Mouse (Mus musculus) mature B cell (primary cell): ENCODE results near the gene Mcm2.

Experiments used
- in situ Hi-C: fragments of 300-500 bp; cut with MboI; formaldehyde crosslinking; loops from 2 replicates; pipeline ENCODE4 v1.14.3; 2019

Mcm2 gene

GRCm38 (mm10) chr6:88898534-88899048, at the start of gene Mcm2:
Gene Mcm2, minus strand, starts transcription at chr6:88898780.
- in situ Hi-C loops, result no loop called here

- in situ Hi-C loops, result no loop called here
Measured at GRCm38 (mm10) chr6:88947771-88948170, 49.2 kb upstream of the Mcm2 start.

GRCm38 (mm10) chr6:88946442-88946841, 47.9 kb upstream of the Mcm2 start:
- in situ Hi-C loops, result no loop called here

DNA sequence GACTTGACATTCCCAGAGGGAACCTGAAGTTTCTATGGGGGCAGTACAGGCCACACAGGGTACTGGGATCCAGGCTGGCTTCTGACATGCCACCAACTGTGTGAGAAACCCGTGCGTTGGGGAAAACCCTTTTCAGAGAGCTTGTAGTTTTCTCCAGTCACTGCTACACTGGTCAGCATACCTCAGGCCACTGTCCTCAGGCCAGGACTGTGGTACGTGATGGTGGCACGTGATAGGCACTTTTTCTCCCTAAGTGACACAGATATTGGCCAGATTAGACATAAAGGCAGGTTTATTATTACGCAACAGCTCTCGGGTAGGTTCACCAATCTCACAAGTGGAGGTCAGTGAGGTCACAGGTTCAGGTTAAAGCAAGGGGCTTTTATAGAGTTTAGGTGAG, 45.1 kb upstream of the Mcm2 start:
- in situ Hi-C loops, result no loop called here

DNA sequence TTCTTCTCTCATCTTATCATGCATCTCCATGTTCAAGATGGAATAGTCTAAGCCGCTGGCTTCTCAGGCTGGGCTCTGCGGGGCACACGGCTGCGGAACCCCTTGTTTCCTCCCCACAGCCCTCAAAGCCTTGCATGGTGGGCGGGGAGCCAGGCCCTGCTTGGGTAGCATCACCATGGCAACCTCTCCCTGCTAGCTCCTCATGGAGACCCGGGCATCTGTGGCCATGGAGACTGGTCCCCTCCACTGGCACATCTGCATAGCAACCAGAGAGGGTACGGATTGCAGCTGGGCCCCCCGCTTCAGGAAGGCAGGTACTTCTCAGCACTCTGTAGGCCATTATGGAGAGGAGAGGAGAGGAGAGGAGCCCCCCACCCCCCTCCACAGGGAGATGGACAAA, 44.0 kb upstream of the Mcm2 start:
- in situ Hi-C loops, result no loop called here

GRCm38 (mm10) chr6:88941628-88942027, 43.0 kb upstream of the Mcm2 start:
- in situ Hi-C loops, result no loop called here

DNA sequence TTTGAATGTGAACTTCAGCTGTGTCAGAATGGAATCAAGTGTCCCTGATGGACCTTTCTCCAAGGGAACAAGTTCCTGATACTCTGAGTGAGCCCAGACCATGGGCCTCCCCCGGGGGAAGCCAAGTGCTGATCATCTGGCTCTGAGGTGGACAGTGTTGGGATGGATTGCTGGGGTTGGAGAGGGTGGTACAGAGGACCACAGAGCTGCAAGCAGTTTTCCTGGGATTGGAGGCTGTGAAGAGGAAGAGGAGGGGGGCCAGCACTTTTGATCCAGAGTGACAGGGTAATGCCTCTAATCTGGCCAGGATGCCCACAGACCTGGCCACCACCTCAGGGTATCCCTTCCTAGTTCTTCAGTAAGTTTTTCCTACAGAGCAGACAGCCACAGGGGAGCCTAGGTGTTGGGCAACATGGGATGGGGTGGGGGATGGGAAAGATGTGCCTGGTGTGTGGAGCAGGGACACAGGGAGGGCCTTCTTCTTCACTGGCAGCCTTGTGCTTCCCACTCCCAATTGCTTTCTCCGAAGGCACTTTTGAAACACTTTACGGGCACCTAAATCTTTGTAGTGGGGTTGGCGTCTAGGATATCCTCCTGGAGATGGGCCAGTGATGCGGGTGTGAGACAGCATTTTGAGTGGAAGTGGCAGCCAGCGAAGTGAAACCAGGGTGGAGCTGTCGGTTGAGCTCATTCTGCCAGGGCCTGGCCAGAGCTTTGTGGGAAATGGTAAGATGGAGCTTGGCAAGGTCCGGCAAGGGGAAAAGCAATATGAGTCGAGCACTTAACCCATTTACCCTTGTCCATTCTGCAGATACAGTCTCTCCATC, 41.7 kb upstream of the Mcm2 start:
- in situ Hi-C loops, result no loop called here

DNA sequence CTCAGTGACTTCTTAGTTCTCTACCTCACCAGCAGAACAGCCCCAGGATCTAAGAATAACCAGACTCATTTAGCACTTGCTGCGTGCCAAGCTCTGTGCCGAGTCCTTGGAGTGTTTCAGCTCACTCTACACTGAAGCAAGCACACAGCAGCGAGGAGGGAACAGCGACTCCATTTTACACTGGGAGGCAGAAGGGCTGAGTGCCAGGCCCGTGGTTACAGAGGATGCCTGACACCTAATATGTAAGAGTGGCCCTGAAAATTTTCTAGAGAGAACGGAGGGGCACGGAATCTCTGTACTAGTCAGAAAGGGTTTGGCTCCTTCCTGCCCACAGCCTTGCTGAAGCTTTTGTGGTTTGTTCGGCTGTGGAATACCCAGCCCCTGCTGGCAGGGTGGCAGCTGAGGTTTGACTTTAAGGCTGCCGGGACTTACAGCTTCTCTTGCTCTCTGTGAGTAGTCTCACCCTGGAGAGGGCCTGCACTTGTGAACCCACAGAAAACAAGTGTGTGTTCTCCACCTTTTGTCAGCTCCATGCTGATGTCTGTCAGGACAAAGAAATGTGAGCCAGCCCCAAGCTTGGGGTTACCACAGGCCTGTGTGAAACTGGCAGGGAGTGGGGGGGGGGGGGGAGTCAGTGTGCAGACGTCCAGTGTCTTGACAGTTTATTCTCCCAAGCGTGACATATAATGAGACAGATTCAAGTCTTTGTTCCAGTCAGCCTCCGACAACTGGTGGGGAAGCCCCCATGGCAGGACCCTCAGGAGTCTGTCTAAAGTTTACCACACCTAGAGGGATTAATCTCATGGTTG, 40.9 kb upstream of the Mcm2 start:
- in situ Hi-C loops, result loop anchor here (10.0 kb wide), 1 partner anchor 615 kb away; no protein-coding TSS in a partner anchor

GRCm38 (mm10) chr6:88938664-88939055, 40.1 kb upstream of the Mcm2 start:
- in situ Hi-C loops, result loop anchor here (10.0 kb wide), 1 partner anchor 616 kb away; no protein-coding TSS in a partner anchor

- in situ Hi-C loops, result loop anchor here (10.0 kb wide), 1 partner anchor 617 kb away; no protein-coding TSS in a partner anchor
Measured at GRCm38 (mm10) chr6:88937971-88938663, 39.5 kb upstream of the Mcm2 start.

DNA sequence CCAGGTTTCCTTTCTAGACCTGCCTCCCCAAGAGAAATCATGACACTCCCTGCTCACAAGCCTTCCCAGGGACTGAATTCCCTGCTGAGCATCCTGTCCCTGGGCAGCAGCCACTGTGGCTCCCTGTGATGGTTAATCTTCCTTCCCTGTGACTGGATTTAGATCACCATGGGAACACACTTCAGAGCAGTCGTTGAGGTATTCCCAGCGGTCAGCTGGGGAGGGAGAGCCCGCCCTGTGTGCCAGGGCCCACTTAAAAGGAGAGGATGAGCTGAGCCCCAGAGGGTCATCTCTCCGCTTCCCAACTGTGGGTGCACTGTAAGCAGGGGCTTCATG, 38.6 kb upstream of the Mcm2 start:
- in situ Hi-C loops, result loop anchor here (10.0 kb wide), 1 partner anchor 618 kb away; no protein-coding TSS in a partner anchor

DNA sequence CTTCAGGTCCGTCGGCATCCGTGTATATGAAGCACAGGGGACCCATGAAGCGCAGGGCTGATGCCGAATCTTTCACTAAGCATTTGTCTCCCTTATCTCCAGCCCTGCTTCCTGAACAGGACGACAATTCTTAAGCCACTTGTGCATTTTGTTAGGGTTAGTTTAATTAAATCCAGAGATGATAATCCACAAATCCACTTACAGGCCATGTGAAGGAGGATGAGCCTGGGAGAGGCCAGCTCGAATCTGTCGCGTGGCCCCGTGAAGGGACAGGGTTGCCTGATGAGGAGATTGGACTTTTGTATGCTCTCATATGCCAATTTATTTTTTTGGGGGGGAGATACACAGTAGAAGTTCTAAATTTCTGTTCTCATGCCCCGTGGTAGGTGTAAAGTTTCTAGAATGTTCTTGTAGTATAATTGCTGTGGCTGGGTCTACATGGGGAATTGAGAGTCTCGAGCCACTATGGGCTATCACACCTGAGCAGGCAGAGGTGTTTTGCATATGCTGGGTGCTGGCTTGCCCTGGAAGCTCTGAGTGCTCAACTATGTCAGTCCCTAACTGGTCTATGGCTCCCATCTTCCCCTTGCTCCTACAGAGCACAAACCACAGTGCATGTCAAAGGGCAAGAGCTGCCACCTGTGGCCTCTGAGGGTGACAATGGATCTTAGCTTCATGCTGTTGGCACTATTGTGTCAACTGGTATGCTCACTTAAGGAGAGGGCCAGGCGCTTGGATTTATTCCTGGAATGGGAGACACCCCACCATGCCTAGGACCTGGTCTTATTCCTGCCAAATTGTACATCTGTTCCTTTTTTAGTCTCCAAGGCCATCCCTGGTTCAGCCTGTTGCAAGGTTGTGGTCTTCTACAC, 38.0 kb upstream of the Mcm2 start:
- in situ Hi-C loops, result loop anchor here (10.0 kb wide), 1 partner anchor 618 kb away; no protein-coding TSS in a partner anchor

DNA sequence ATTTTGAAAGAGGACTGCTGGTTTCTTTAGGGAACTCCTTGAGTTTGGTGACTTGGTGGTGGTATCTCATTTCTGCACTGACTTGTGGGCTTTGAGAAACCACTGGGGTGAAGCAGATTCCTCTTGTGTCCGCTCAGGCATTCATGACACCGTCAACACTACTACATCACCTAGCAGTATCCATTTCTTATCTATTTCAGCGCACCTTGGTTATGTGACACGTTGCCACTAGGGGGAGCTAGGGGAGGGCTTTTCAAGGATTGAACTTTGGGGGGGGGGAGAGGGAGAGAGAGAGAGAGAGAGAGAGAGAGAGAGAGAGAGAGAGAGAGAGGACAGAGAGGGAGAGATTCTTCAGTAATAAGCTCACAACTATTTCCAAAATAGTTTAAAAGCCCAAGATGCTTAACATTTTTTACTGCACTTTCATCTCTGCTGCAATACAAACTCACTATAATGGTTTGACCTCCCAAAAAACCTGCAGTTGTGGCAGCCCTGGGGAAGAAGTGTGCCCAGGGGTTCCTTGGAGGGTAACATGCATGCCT, 37.2 kb upstream of the Mcm2 start:
- in situ Hi-C loops, result loop anchor here (10.0 kb wide), 1 partner anchor 619 kb away; no protein-coding TSS in a partner anchor

DNA sequence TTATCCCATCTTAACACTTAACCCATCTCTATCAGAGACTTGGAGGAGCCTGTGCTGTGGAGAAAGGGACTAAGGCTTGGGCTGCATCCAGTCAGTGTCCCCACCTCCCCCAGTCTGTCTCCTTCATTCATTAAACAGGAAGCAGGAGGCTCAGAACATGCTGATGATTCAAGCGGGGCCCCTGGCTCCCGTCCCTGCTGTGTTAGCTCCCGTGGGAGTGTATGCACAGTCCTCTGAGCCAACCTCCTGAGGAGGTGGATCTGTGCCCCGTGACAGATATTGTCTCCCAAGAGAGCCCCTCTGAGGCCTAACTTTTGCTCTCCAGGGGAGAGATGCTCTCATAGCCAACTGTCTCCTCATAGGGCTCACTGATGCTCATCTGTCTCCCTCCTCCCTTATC, 36.2 kb upstream of the Mcm2 start:
- in situ Hi-C loops, result loop anchor here (10.0 kb wide), 1 partner anchor 620 kb away; no protein-coding TSS in a partner anchor

- in situ Hi-C loops, result loop anchor here (10.0 kb wide), 1 partner anchor 621 kb away; no protein-coding TSS in a partner anchor
Measured at GRCm38 (mm10) chr6:88934132-88934531, 35.6 kb upstream of the Mcm2 start.

DNA sequence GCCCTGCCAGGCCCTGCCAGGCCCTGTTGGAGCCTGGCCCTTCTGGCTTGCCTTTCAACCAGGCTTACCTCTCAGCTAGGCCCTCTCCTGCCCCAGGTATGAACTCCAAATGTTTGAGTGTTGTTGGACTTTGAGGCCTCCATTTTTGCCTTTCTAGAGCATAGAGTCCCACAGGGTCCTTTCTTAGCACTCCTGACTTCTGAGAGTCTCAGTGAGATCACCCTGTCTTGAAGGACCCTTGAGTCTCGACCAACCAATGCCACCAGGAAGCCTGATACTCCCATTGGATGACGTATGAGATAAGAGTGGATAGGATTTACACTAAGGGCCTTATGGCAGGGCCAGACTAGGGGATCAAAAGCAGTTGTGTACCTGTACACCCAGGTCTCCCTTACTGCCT, 32.9 kb upstream of the Mcm2 start:
- in situ Hi-C loops, result loop anchor here (10.0 kb wide), 1 partner anchor 623 kb away; no protein-coding TSS in a partner anchor

GRCm38 (mm10) chr6:88930049-88930448, 31.5 kb upstream of the Mcm2 start:
- in situ Hi-C loops, result loop anchor here (10.0 kb wide), 1 partner anchor 625 kb away; no protein-coding TSS in a partner anchor

DNA sequence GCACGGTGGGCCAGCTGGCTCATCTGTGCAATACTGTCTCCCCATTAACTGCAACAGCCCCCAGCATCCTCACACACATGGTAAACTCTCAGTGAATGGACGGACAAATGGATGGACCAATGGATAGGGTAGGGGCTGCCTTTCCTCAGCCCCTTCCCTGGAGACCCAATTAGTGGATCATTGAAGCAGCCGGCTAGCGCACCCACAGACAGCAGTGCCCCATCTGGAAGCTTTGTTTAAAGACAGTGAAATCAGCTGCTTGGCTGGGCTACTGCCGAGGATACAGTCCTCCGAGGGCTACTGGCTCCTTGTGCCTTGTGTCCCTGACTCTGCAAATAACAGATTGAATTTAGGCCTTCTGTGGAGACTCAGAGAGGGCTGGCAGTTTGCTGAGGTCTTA, 30.9 kb upstream of the Mcm2 start:
- in situ Hi-C loops, result no loop called here

- in situ Hi-C loops, result no loop called here
Measured at GRCm38 (mm10) chr6:88928576-88928975, 30.0 kb upstream of the Mcm2 start.

DNA sequence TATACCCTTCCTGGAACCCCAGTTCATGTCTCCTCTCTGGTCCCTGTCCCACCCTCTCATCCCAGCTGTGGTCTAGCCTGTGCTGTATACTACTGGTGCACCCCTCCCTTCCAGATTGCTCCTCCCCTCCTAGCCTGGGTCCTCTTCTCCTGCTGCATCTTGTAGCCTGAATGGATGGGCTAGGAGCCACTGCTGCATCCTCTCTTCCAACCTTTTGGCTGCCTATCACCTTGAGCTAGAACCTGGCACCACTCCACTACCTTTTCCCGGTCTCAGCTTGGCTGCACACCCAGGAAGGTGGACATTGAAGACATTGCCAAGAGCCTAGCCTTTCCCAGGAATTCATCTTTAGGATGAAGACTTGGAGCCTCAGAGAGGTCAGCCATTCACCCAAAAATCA, 29.4 kb upstream of the Mcm2 start:
- in situ Hi-C loops, result no loop called here
